In genomic region chr7:14308671-14309070, GRCm38 (mm10) we compare ENCODE assay signal across 40 mouse cellular contexts. TPM values are rescaled to one million over a fixed set of nuclear protein-coding genes. Genes with fewer than 3 reads are reported as not detected.
"Had no signal": no experiment of that assay in that cellular context is flagged by ENCODE, and none has a peak within 500 bp of the region (broad histone marks: within the 10 kb centered on the region; RNA-seq: fewer than 3 reads in every experiment).

No protein-coding gene starts in this region.

- H3K4me2 ChIP-seq: embryonic facial prominence, embryonic 12.5 days; embryonic facial prominence, embryonic 13.5 days; embryonic facial prominence, embryonic 15.5 days; forebrain, embryonic 12.5 days; forebrain, embryonic 13.5 days; forebrain, embryonic 15.5 days had no signal

- H3K27ac ChIP-seq: embryonic facial prominence, embryonic 10.5 days; embryonic facial prominence, embryonic 12.5 days; embryonic facial prominence, embryonic 13.5 days; embryonic facial prominence, embryonic 15.5 days; forebrain, embryonic 10.5 days; forebrain, embryonic 12.5 days; forebrain, embryonic 13.5 days; forebrain, embryonic 15.5 days; gastrocnemius, adult 2 months; heart, adult 2 months had no signal

- H3K27me3 ChIP-seq: embryonic facial prominence, embryonic 12.5 days; embryonic facial prominence, embryonic 13.5 days; embryonic facial prominence, embryonic 15.5 days; forebrain, embryonic 12.5 days; forebrain, embryonic 13.5 days; forebrain, embryonic 15.5 days had no signal

- H3K9ac ChIP-seq: embryonic facial prominence, embryonic 12.5 days; embryonic facial prominence, embryonic 13.5 days; embryonic facial prominence, embryonic 15.5 days; forebrain, embryonic 12.5 days; forebrain, embryonic 13.5 days; forebrain, embryonic 15.5 days; forebrain, postnatal 0 days had no signal

- ATAC-seq: forebrain, embryonic 13.5 days; forebrain, embryonic 14.5 days; forebrain, embryonic 15.5 days; forebrain, embryonic 16.5 days; forebrain, postnatal 0 days had no signal

- DNase-seq: cerebellum, adult 2 months; cerebellum, adult 8-10 months; cerebellum, adult 9-10 months; cerebellum, adult 9-11 months; cerebellum, postnatal 10 days; cerebellum, postnatal 14 days; cerebellum, postnatal 25 days; cerebellum, postnatal 36 days; embryo, embryonic 11 days; forebrain, postnatal 0 days; gastrocnemius, adult 2 months; gastrocnemius, postnatal 10 days; gastrocnemius, postnatal 14 days; gastrocnemius, postnatal 25 days; gastrocnemius, postnatal 36 days; heart, adult 11 months; heart, adult 18-20 months; heart, adult 2 months had no signal

- H3K4me3 ChIP-seq: embryonic facial prominence, embryonic 10.5 days; embryonic facial prominence, embryonic 12.5 days; embryonic facial prominence, embryonic 13.5 days; embryonic facial prominence, embryonic 15.5 days; erythroblast, embryonic 14.5 days; forebrain, embryonic 10.5 days; forebrain, embryonic 12.5 days; forebrain, embryonic 13.5 days; forebrain, embryonic 15.5 days; gastrocnemius, adult 2 months; heart, adult 2 months had no signal

- H3K4me1 ChIP-seq: embryonic facial prominence, embryonic 10.5 days; embryonic facial prominence, embryonic 12.5 days; embryonic facial prominence, embryonic 13.5 days; embryonic facial prominence, embryonic 15.5 days; forebrain, embryonic 10.5 days; forebrain, embryonic 12.5 days; forebrain, embryonic 13.5 days; forebrain, embryonic 15.5 days had no signal

- H3K36me3 ChIP-seq: embryonic facial prominence, embryonic 10.5 days; embryonic facial prominence, embryonic 12.5 days; embryonic facial prominence, embryonic 13.5 days; embryonic facial prominence, embryonic 15.5 days; forebrain, embryonic 10.5 days; forebrain, embryonic 12.5 days; forebrain, embryonic 15.5 days had no signal

RNA-seq across cellular contexts. Expression of gene Obox8, which starts 24.7 kb away (rescaled TPM):
- total RNA-seq: common myeloid progenitor, adult 5-6 weeks; forebrain, postnatal 0 days; gastrocnemius, adult 18-20 months; gastrocnemius, adult 2 months; gastrocnemius, adult 8-10 months; gastrocnemius, postnatal 10 days; gastrocnemius, postnatal 14 days; gastrocnemius, postnatal 25 days; gastrocnemius, postnatal 36 days; gastrocnemius, postnatal 4 days; granulocyte monocyte progenitor cell, adult 5-6 weeks; heart, adult 18-20 months; heart, adult 2 months had no signal
- polyA plus RNA-seq: cerebellum, adult 2 months; cortical plate, adult 2 months; embryonic facial prominence, embryonic 10.5 days; embryonic facial prominence, embryonic 11.5 days; embryonic facial prominence, embryonic 12.5 days; embryonic facial prominence, embryonic 13.5 days; embryonic facial prominence, embryonic 14.5 days; embryonic facial prominence, embryonic 15.5 days; erythroblast, embryonic 14.5 days; forebrain, embryonic 10.5 days; forebrain, embryonic 11.5 days; forebrain, embryonic 12.5 days; forebrain, embryonic 13.5 days; forebrain, embryonic 14.5 days; forebrain, embryonic 15.5 days; forebrain, embryonic 16.5 days; forebrain, postnatal 0 days; frontal cortex, adult 2 months; gonadal fat pad, adult 2 months; heart, adult 2 months had no signal

RNA-seq across cellular contexts. Expression of gene Sult2a6, which starts 54.0 kb away (rescaled TPM):
- total RNA-seq: common myeloid progenitor, adult 5-6 weeks; forebrain, postnatal 0 days; gastrocnemius, adult 18-20 months; gastrocnemius, adult 2 months; gastrocnemius, adult 8-10 months; gastrocnemius, postnatal 10 days; gastrocnemius, postnatal 14 days; gastrocnemius, postnatal 25 days; gastrocnemius, postnatal 36 days; gastrocnemius, postnatal 4 days; granulocyte monocyte progenitor cell, adult 5-6 weeks; heart, adult 18-20 months; heart, adult 2 months had no signal
- polyA plus RNA-seq: cerebellum, adult 2 months; cortical plate, adult 2 months; embryonic facial prominence, embryonic 10.5 days; embryonic facial prominence, embryonic 11.5 days; embryonic facial prominence, embryonic 12.5 days; embryonic facial prominence, embryonic 13.5 days; embryonic facial prominence, embryonic 14.5 days; embryonic facial prominence, embryonic 15.5 days; erythroblast, embryonic 14.5 days; forebrain, embryonic 10.5 days; forebrain, embryonic 11.5 days; forebrain, embryonic 12.5 days; forebrain, embryonic 13.5 days; forebrain, embryonic 14.5 days; forebrain, embryonic 15.5 days; forebrain, embryonic 16.5 days; forebrain, postnatal 0 days; frontal cortex, adult 2 months; gonadal fat pad, adult 2 months; heart, adult 2 months had no signal
